Mouse (Mus musculus): ENCODE measurements at regions not wholly inside any gene's neighbourhood (a gene's known extent, or its start where the extent isn't known, plus 50 kb on each side); places are given as distances from the start of the nearest gene placed in this dataset.

GRCm38 (mm10) chr6:78599751-78600150 lies 131.1 kb upstream of the Reg3g start:
- no peak for DNase-seq (ENCODE audit: low spot score in 2 of 2)

- DNase-seq (ENCODE audit: low spot score in 2 of 2), result no peak
Observed at GRCm38 (mm10) chr6:78570000-78570597, 101.4 kb upstream of the Reg3g start.

GRCm38 (mm10) chr6:78553008-78553698 lies 84.5 kb upstream of the Reg3g start:
- DNase-seq (ENCODE audit: low spot score in 2 of 2), result peak; percentile 41 to 81

- DNase-seq (ENCODE audit: low spot score in 2 of 2), result peak in 1 of 2 experiments; percentile 35
Observed at GRCm38 (mm10) chr6:78552353-78552698, 83.7 kb upstream of the Reg3g start.

GRCm38 (mm10) chr6:78551666-78552352 lies 83.1 kb upstream of the Reg3g start:
- DNase-seq (ENCODE audit: low spot score in 2 of 2), result peak in 1 of 2 experiments; percentile 31

GRCm38 (mm10) chr6:78548476-78548875 lies 79.8 kb upstream of the Reg3g start:
- peak; percentile 38 to 83 for DNase-seq (ENCODE audit: low spot score in 2 of 2)

GRCm38 (mm10) chr6:78547721-78548120 lies 79.0 kb upstream of the Reg3g start:
- DNase-seq (ENCODE audit: low spot score in 2 of 2), result no peak

GRCm38 (mm10) chr6:78544238-78544637 lies 75.6 kb upstream of the Reg3g start:
- peak; percentile 80 to 88 for DNase-seq (ENCODE audit: low spot score in 2 of 2)

- no peak for DNase-seq (ENCODE audit: low spot score in 2 of 2)
Observed at GRCm38 (mm10) chr6:78537476-78537875, 68.8 kb upstream of the Reg3g start.

- no peak for DNase-seq (ENCODE audit: low spot score in 2 of 2)
Observed at GRCm38 (mm10) chr6:78526986-78527762, 58.5 kb upstream of the Reg3g start.
